Mouse (Mus musculus) brain, adult 10 weeks (tissue): ENCODE measurements around the gene Nek6. TPM values are rescaled to one million over a fixed set of nuclear protein-coding genes. Genes with fewer than 3 reads are reported as not detected.

Source experiments
- polyA plus RNA-seq: library from polyadenylated mRNA; stranded (reverse); fragments of 350-450 nt; fragmentation: Illumina TruSeq; extraction: RNeasy Lipid Tissue Mini Kit (QIAGEN cat#74804); gene quantifications from one replicate; pipeline ENCODE4 v1.2.3, GENCODE M21; 2015; ENCODE audit warnings: low read depth, low replicate concordance

Gene Nek6
- polyA plus RNA-seq = 30.5 TPM

GRCm38 (mm10) chr2:38511487-38512307 is at the start of gene Nek6:
Gene Nek6, plus strand, starts transcription at chr2:38511643.

GRCm38 (mm10) chr2:38643625-38644427 is 132.4 kb downstream of the Nek6 start, which contains the start of gene Psmb7:
Gene Psmb7, minus strand, starts transcription at chr2:38644087.

Other genes with a start within 250 kb of the Nek6 start
- 41.2 TPM for gene Dennd1a, start 224.3 kb upstream of the Nek6 start, polyA plus RNA-seq
- gene Lhx2, start 172.4 kb upstream of the Nek6 start, polyA plus RNA-seq = 38.9 TPM
- gene Psmb7, start 132.4 kb downstream of the Nek6 start, polyA plus RNA-seq = 268 TPM
- not detected for gene Nr5a1, start 202.9 kb downstream of the Nek6 start, polyA plus RNA-seq